Mouse (Mus musculus) spleen, adult 2 months (tissue): ENCODE data around the gene Pdpr.

Experiments
- CTCF ChIP-seq: fragments of 200-500 bp; IDR thresholded peaks from 2 replicates; pipeline ENCODE4 v1.5.1; 2011; ENCODE audit warnings: mild to moderate bottlenecking, inconsistent platforms; ENCODE audit not compliant: insufficient read depth, insufficient read length, insufficient replicate concordance; ENCODE audit errors: extremely low read depth
- POLR2A ChIP-seq: fragments of 200-500 bp; IDR thresholded peaks from 2 replicates; pipeline ENCODE4 v1.6.1; 2011; ENCODE audit warnings: low read depth, low read length, inconsistent platforms

GRCm38 (mm10) chr8:111079861-111080271 lies 14.6 kb upstream of the Pdpr start:
- TF ChIP-seq CTCF = no peak
- no peak for TF ChIP-seq POLR2A
